Mouse (Mus musculus): ENCODE measurements around the gene Tmem184a. TPM values are rescaled to one million over a fixed set of nuclear protein-coding genes. Genes with fewer than 3 reads are reported as not detected.

The Tmem184a gene
- polyA plus RNA-seq, 1 experiment, result 10.5 TPM

DNA sequence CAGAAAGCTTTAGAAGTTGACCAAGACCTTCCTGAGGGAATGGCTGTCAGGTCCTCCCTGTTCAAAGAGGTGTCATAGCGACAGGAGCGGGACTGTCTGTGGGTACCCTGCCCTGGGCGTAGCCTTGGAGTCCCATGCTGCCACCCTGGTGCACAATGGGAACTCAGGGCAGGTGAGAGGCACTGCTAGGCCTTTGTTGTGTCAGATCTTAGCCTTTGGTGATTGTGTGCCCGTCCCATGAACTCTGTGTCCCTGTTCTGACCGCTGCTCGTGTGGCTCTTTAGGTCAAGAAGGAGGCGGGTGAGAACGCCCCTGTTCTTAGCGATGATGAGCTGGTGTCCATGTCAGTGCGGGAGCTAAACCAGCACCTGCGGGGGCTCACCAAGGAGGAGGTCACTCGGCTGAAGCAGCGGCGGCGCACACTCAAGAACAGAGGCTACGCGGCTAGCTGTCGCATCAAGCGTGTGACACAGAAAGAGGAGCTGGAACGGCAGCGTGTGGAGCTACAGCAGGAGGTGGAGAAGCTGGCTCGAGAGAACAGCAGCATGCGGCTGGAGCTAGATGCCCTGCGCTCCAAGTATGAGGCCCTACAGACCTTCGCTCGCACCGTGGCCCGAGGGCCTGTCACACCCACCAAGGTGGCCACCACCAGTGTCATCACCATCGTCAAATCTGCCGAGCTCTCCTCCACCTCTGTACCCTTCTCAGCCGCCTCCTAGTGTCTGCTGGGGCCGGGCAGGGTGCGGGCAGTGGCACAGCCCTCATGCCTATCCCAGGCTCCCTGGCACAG is 19.7 kb downstream of the Tmem184a start:
- no peaks in the 10 kb centered on the region for H3K27me3 ChIP-seq (ENCODE audit: control insufficient read depth, insufficient read depth, low read length, poor library complexity, severe bottlenecking)
- no peak for TF ChIP-seq CTCF (IDR thresholded peaks at IDR 0.05; ENCODE audit: low read depth, low read length)
- TF ChIP-seq EP300 (IDR thresholded peaks at IDR 0.05; ENCODE audit: insufficient read depth, low read depth, low read length), result no peak
- no peak for TF ChIP-seq POLR2A (IDR thresholded peaks at IDR 0.05; ENCODE audit: insufficient read depth, low read length)
- H3K9ac ChIP-seq (ENCODE audit: low read depth, poor library complexity, severe bottlenecking), result no peak overlapping the region
- H3K27ac ChIP-seq (ENCODE audit: insufficient read depth, low read length), result no peak overlapping the region
- no peaks in the 10 kb centered on the region for H3K9me3 ChIP-seq (replicated peaks; ENCODE audit: control insufficient read depth, insufficient read depth, low read length, poor library complexity, severe bottlenecking)
- peaks cover 8% of the 10 kb centered on the region for H3K4me1 ChIP-seq (ENCODE audit: control insufficient read depth, insufficient read depth, low read length)
- H3K36me3 ChIP-seq (ENCODE audit: control insufficient read depth, insufficient read depth, low read length, poor library complexity, severe bottlenecking), result peaks cover 4% of the 10 kb centered on the region; the same call in 1 of the 2 replicates
- no peak overlapping the region for H3K4me3 ChIP-seq (ENCODE audit: low read depth, low read length)

GRCm38 (mm10) chr5:139799041-139799440 is 20.7 kb downstream of the Tmem184a start:
- Histone ChIP-seq H3K27ac (ENCODE audit: insufficient read depth, low read length) (no peak overlapping the region), H3K4me1 (ENCODE audit: control insufficient read depth, insufficient read depth, low read length) (peaks cover 8% of the 10 kb centered on the region)
- TF ChIP-seq POLR2A (IDR thresholded peaks at IDR 0.05; ENCODE audit: insufficient read depth, low read length) (no peak), EP300 (IDR thresholded peaks at IDR 0.05; ENCODE audit: insufficient read depth, low read depth, low read length) (no peak), CTCF (IDR thresholded peaks at IDR 0.05; ENCODE audit: low read depth, low read length) (no peak)

GRCm38 (mm10) chr5:139798168-139798900 is 21.4 kb downstream of the Tmem184a start:
- peaks cover 4% of the 10 kb centered on the region; the same call in 1 of the 2 replicates for H3K36me3 ChIP-seq (ENCODE audit: control insufficient read depth, insufficient read depth, low read length, poor library complexity, severe bottlenecking)
- H3K4me1 ChIP-seq (ENCODE audit: control insufficient read depth, insufficient read depth, low read length), result peaks cover 8% of the 10 kb centered on the region
- H3K9ac ChIP-seq (ENCODE audit: low read depth, poor library complexity, severe bottlenecking), result no peak overlapping the region
- no peaks in the 10 kb centered on the region for H3K9me3 ChIP-seq (replicated peaks; ENCODE audit: control insufficient read depth, insufficient read depth, low read length, poor library complexity, severe bottlenecking)
- H3K4me3 ChIP-seq (ENCODE audit: low read depth, low read length), result no peak overlapping the region
- H3K27me3 ChIP-seq (ENCODE audit: control insufficient read depth, insufficient read depth, low read length, poor library complexity, severe bottlenecking), result no peaks in the 10 kb centered on the region
- H3K27ac ChIP-seq (ENCODE audit: insufficient read depth, low read length), result no peak overlapping the region
- TF ChIP-seq POLR2A (IDR thresholded peaks at IDR 0.05; ENCODE audit: insufficient read depth, low read length) (no peak), EP300 (IDR thresholded peaks at IDR 0.05; ENCODE audit: insufficient read depth, low read depth, low read length) (no peak), CTCF (IDR thresholded peaks at IDR 0.05; ENCODE audit: low read depth, low read length) (no peak)

More at GRCm38 (mm10) chr5:139799041-139799440, 20.7 kb downstream of the Tmem184a start:
- H3K9me3 ChIP-seq (replicated peaks; ENCODE audit: control insufficient read depth, insufficient read depth, low read length, poor library complexity, severe bottlenecking), result no peaks in the 10 kb centered on the region
- H3K4me3 ChIP-seq (ENCODE audit: low read depth, low read length), result no peak overlapping the region
- no peak overlapping the region for H3K9ac ChIP-seq (ENCODE audit: low read depth, poor library complexity, severe bottlenecking)
- H3K27me3 ChIP-seq (ENCODE audit: control insufficient read depth, insufficient read depth, low read length, poor library complexity, severe bottlenecking), result no peaks in the 10 kb centered on the region
- H3K36me3 ChIP-seq (ENCODE audit: control insufficient read depth, insufficient read depth, low read length, poor library complexity, severe bottlenecking), result peaks cover 4% of the 10 kb centered on the region; the same call in 1 of the 2 replicates

DNA sequence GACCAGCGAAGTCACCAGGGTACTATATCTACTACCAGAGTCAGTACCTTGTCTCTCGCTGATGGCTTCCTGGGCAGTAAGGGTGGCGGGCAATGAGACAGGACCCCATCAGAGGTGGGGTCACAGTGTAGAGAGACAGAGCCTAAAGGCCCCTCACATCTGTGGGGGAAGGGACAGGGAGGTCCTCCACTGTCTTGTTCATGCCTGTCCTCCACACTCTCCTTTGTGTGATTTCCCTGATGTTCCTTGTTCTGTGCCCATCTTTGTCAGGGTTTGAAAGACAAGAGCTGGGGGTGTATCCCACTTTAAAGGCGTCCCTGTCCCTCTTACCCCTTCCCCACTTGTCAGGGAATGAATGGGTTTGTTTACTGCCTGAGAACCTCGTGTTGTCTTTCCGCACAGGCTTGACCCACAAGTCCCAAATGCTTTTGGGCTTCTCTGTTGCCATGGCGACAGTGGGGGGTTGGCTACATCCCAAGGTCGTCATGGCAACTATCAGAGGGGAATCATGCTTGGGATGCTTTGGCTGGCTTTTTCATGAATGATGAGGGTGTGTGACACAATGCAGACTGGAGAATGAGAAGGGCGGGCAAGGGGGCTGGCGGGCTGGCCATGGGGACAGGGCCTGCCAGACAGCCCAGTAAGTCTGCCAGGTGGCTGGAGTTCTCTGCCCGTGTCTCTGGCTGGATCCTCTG is 22.1 kb downstream of the Tmem184a start:
- Histone ChIP-seq H3K27ac (ENCODE audit: insufficient read depth, low read length) (no peak overlapping the region), H3K9ac (ENCODE audit: low read depth, poor library complexity, severe bottlenecking) (no peak overlapping the region), H3K4me1 (ENCODE audit: control insufficient read depth, insufficient read depth, low read length) (peaks cover 6% of the 10 kb centered on the region), H3K36me3 (ENCODE audit: control insufficient read depth, insufficient read depth, low read length, poor library complexity, severe bottlenecking) (peaks cover 4% of the 10 kb centered on the region; the same call in 1 of the 2 replicates), H3K4me3 (ENCODE audit: low read depth, low read length) (no peak overlapping the region), H3K27me3 (ENCODE audit: control insufficient read depth, insufficient read depth, low read length, poor library complexity, severe bottlenecking) (no peaks in the 10 kb centered on the region), H3K9me3 (replicated peaks; ENCODE audit: control insufficient read depth, insufficient read depth, low read length, poor library complexity, severe bottlenecking) (no peaks in the 10 kb centered on the region)
- TF ChIP-seq CTCF (IDR thresholded peaks at IDR 0.05; ENCODE audit: low read depth, low read length) (no peak), EP300 (IDR thresholded peaks at IDR 0.05; ENCODE audit: insufficient read depth, low read depth, low read length) (no peak), POLR2A (IDR thresholded peaks at IDR 0.05; ENCODE audit: insufficient read depth, low read length) (no peak)

GRCm38 (mm10) chr5:139796900-139797299 is 22.8 kb downstream of the Tmem184a start:
- Histone ChIP-seq H3K27me3 (ENCODE audit: control insufficient read depth, insufficient read depth, low read length, poor library complexity, severe bottlenecking) (no peaks in the 10 kb centered on the region), H3K4me1 (ENCODE audit: control insufficient read depth, insufficient read depth, low read length) (peaks cover 6% of the 10 kb centered on the region), H3K9ac (ENCODE audit: low read depth, poor library complexity, severe bottlenecking) (no peak overlapping the region), H3K36me3 (ENCODE audit: control insufficient read depth, insufficient read depth, low read length, poor library complexity, severe bottlenecking) (peaks cover 4% of the 10 kb centered on the region; the same call in 1 of the 2 replicates), H3K27ac (ENCODE audit: insufficient read depth, low read length) (no peak overlapping the region), H3K9me3 (replicated peaks; ENCODE audit: control insufficient read depth, insufficient read depth, low read length, poor library complexity, severe bottlenecking) (no peaks in the 10 kb centered on the region), H3K4me3 (ENCODE audit: low read depth, low read length) (no peak overlapping the region)
- TF ChIP-seq EP300 (IDR thresholded peaks at IDR 0.05; ENCODE audit: insufficient read depth, low read depth, low read length), result no peak
- TF ChIP-seq CTCF (IDR thresholded peaks at IDR 0.05; ENCODE audit: low read depth, low read length), result no peak
- TF ChIP-seq POLR2A (IDR thresholded peaks at IDR 0.05; ENCODE audit: insufficient read depth, low read length), result no peak
